Mouse (Mus musculus) T-helper 2 cell (primary cell): ENCODE results near the gene Bmf.

ENCODE experiments used
- in situ Hi-C: fragments of 300-600 bp; cut with MboI, MseI; formaldehyde crosslinking; loops from one replicate; pipeline ENCODE4 v1.15.1; 2025; ENCODE audit warnings: high pct_unique_total_duplicates

The Bmf gene

GRCm38 (mm10) chr2:118484386-118484898 lies 65.0 kb downstream of the Bmf start:
- in situ Hi-C loops, result no loop called here

GRCm38 (mm10) chr2:118483032-118483431 lies 66.5 kb downstream of the Bmf start:
- in situ Hi-C loops, result no loop called here

GRCm38 (mm10) chr2:118480886-118481285 lies 68.6 kb downstream of the Bmf start:
- in situ Hi-C loops, result no loop called here

- in situ Hi-C loops, result no loop called here
Observed at GRCm38 (mm10) chr2:118479550-118479909, 70.0 kb downstream of the Bmf start, which contains the start of gene Srp14. Srp14 (minus strand) TSS chr2:118479711.

GRCm38 (mm10) chr2:118478833-118479549 lies 70.5 kb downstream of the Bmf start:
- in situ Hi-C loops, result no loop called here
